Mouse (Mus musculus): ENCODE results near the gene Npw.

GRCm38 (mm10) chr17:24638840-24639239, 19.4 kb downstream of the Npw start:
- no peak for TF ChIP-seq CTCF (IDR thresholded peaks at IDR 0.05; ENCODE audit: extremely low read depth, insufficient read depth, low read length)
- TF ChIP-seq POLR2A (IDR thresholded peaks at IDR 0.05; ENCODE audit: extremely low read depth, insufficient read depth, low read length), result no peak

All from cortical plate, adult 2 months (tissue).